Comparison of ENCODE assay signal across 14 mouse cellular contexts in genomic region chr1:170729267-170729962, GRCm38 (mm10).
"Had no signal": no experiment of that assay in that cellular context is flagged by ENCODE, and none has a peak within 500 bp of the region (broad histone marks: within the 10 kb centered on the region; RNA-seq: fewer than 3 reads in every experiment).

No protein-coding gene starts in this region.

- H3K27ac ChIP-seq: liver, embryonic 12.5 days; lung, embryonic 15.5 days; macrophage; midbrain, embryonic 15.5 days; neural tube, embryonic 13.5 days; stomach, postnatal 0 days had no signal

- H3K9me3 ChIP-seq: limb, embryonic 15.5 days; liver, embryonic 12.5 days; lung, embryonic 15.5 days; megakaryocyte, embryonic 14.5 days; midbrain, embryonic 15.5 days; neural tube, embryonic 13.5 days had no signal

- H3K4me2 ChIP-seq: limb, embryonic 15.5 days; liver, embryonic 12.5 days; lung, embryonic 15.5 days; midbrain, embryonic 11.5 days; midbrain, embryonic 15.5 days; neural tube, embryonic 13.5 days had no signal

- H3K4me1 ChIP-seq: lung, embryonic 15.5 days; midbrain, embryonic 15.5 days; neural tube, embryonic 13.5 days had no signal

- H3K9ac ChIP-seq: limb, embryonic 15.5 days; liver, embryonic 12.5 days; lung, embryonic 15.5 days; midbrain, embryonic 15.5 days; neural tube, embryonic 13.5 days had no signal

- H3K36me3 ChIP-seq: limb, embryonic 15.5 days; lung, embryonic 15.5 days; midbrain, embryonic 15.5 days; neural tube, embryonic 13.5 days had no signal

- H3K27me3 ChIP-seq: limb, embryonic 15.5 days; liver, embryonic 12.5 days; lung, embryonic 15.5 days; megakaryocyte, embryonic 14.5 days; midbrain, embryonic 15.5 days; neural tube, embryonic 13.5 days had no signal

- H3K4me3 ChIP-seq: limb, embryonic 15.5 days; liver, embryonic 12.5 days; lung, embryonic 15.5 days; megakaryocyte, embryonic 14.5 days; midbrain, embryonic 15.5 days; neural tube, embryonic 13.5 days had no signal

- DNase-seq: kidney, adult 8-10 months; kidney, postnatal 25 days; lung, postnatal 14 days; right cerebral cortex, postnatal 14 days; thymus, postnatal 4 days had no signal
